Mouse (Mus musculus): Measurements from ENCODE around the gene Lrrc27.

GRCm38 (mm10) chr7:139214596-139215340 is 2.0 kb downstream of the Lrrc27 start:
- TF ChIP-seq POLR2A (IDR thresholded peaks at IDR 0.05; ENCODE audit: borderline replicate concordance, control insufficient read depth, low read depth, low read length), result no peak
- no peak for TF ChIP-seq CTCF (IDR thresholded peaks at IDR 0.05; ENCODE audit: control insufficient read depth, insufficient read depth, low read length)

Data from bone marrow, adult 2 months (tissue).